Mouse (Mus musculus) brain, embryonic 18.5 days (tissue): ENCODE measurements around the gene Zfp444.
"Not testable (repeated sequence)": the region's sequence is repeated elsewhere in the genome, so short reads cannot be mapped to it uniquely, and the experiment has no call there.

Experiments
- DNase-seq: peaks from one replicate; pipeline ENCODE4 v3.0.0-alpha.2; 2012; ENCODE audit warnings: low read depth, low spot score

Gene Zfp444

DNA sequence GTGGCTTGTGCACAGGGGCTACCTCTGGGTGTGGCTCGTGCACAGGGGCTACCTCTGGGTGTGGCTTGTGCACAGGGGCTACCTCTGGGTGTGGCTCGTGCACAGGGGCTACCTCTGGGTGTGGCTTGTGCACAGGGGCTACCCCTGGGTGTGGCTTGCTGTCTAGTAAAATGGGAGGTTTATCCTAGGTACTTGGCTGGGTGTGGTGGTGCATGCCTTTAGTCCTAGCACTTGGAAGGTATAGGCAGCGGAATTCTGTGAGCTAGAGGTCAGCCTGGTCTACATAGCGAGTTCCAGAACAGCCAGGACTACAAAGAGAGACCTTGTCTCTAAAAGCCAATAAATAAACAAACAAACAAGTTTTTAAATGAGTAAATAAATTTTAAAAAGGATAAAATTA, 42.7 kb downstream of the Zfp444 start:
- not testable (repeated sequence) for DNase-seq

DNA sequence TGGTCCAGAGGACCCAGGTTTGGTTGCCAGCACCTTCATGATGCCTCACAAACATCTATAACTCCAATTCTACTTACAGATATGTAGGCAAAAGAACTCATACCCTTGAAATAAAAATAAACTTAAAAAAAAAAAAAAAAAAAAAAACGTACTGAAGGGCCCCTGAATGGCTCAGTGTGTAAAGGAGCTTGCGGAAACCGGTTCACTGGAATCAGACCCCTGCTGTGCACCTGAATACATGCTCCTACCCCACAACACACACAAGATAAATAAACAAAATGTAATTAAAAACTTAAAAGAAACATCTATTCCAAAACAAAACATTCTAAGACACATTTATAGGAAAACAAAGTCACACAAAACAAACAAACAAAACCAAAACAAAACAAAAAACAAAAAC, 48.1 kb downstream of the Zfp444 start:
- no peak for DNase-seq

DNA sequence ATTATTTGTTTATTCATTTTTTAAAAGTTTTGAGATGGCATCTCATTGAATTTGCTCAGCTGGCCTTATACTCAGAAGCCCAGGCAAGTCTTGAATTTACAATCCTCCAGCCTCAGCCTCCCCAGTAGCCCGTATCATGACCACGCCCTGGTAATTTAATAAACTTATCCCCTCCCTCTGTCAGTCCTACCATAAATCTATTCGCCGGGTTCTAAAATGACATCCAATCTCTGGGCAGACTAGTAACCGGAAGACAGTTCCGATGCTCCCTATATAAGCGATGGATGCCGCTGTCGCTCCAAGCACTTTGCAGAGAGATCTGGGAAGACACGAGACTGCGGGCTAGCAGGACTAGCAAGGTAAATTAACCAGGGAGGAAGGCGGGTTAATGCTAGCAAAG, 50.0 kb downstream of the Zfp444 start, which contains the start of gene Zscan5b:
Gene Zscan5b (plus strand): TSS at position 301 of the 400 bp plus-strand sequence.
- no peak for DNase-seq

DNA sequence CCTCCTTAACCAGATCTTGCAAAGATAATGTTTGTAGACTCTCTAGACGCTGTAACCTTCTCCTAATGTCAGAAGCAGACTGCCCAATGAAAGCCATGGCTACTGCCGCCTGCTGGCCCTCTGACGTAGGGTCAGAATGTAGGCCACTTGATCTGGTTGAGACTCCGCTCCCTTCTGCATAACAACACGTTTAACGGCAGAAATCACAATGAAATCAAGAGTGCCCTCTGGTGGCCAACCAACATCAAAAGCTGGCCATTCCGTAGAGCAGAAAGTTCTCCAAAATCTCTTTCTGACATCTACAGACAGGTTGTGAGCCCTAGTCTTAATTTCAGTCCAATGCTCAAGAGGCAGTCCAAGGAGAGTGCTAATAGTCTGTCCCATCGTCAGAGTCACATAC, 56.5 kb downstream of the Zfp444 start:
- not testable (repeated sequence) for DNase-seq

DNA sequence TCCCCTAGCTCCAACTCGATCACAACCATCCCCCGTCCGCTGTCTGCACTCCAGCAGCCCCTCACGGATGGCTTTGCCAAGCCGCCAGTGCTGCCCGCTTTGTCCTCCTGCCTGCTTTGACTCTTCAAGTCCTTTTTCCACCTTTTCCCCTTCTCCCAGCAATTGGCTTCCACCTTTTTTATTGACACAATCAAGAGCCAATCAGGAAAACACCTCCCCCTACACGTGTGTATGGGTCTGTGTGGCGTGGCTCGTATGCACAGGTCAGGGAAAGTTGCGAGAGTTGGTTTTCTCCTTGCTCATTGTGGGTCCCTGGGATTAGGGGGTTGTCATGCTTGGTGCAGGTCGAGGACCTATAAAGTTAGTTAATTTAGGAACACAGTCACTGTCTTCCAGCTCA, 67.8 kb downstream of the Zfp444 start:
- no peak for DNase-seq

DNA sequence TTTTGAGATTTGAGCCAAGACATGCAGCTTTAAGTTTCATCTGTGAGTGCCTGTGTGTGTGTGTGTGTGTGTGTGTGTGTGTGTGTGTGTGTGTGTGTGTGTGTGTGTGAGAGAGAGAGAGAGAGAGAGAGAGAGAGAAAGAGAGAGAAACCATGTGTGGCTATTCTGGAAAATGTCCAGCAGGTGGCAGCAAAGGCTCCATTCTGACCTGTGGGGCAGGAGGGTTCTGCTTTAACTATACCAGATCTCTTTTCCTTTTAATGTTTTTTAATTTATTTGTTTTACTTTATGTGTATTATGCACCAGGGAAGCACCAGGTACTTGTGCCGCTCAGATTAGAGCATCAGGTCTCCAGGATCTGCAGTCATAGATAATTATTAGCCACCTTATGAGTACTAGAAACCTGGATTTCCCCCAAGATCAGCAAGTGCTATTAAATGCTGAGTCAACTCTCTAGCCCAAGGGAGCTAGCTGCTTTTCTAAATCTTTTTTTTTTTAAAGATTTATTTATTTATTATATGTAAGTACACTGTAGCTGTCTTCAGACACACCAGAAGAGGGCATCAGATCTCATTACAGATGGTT, 68.9 kb downstream of the Zfp444 start:
- not testable (repeated sequence) for DNase-seq
